14 mouse cellular contexts compared by ENCODE assay signal in the genomic region with DNA sequence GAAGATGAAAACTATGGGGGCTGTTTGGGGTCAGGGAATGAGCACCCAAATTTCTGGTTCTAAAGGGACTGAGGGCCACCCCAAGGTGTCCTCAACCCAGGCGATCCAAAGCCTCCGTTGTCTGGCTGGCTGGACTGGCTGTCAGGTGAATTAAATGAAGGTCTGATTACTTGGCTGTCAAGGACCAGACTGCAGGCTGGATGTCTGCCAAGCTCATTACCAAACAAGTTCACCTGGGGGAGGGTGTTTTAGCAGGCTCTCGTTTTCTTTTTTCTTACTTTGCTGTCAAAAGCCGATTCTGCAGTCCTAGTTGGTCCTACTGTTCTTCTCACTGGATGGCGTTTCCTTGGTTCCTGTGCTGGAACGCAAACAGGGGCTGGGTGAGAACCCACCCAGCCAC. TPM values are rescaled to one million over a fixed set of nuclear protein-coding genes. Genes with fewer than 3 reads are reported as not detected.
DNase-seq lines count a peak whose midpoint lies in the region; ATAC-seq and TF ChIP-seq lines count a peak whose summit lies in the region.
"Had no signal": no experiment of that assay in that cellular context is flagged by ENCODE, and none has a peak within 500 bp of the region (broad histone marks: within the 10 kb centered on the region; RNA-seq: fewer than 3 reads in every experiment).

No protein-coding gene starts in this region.

- no peak for ATAC-seq in kidney, embryonic 15.5 days (replicated peaks; ENCODE audit: low FRiP score)
- ATAC-seq in forebrain, embryonic 14.5 days = 0 out of 2 replicates have a peak, but pooled peaks have one; percentile 0
- no peak for ATAC-seq in erythroid progenitor cell, adult 5-6 weeks (replicated peaks; ENCODE audit: low FRiP score, poor library complexity, severe bottlenecking)

- H3K9me3 ChIP-seq in kidney, embryonic 15.5 days (replicated peaks) = no peaks in the 10 kb centered on the region
- H3K9me3 ChIP-seq in E14TG2a.4 (ENCODE audit: low read length) = peaks cover 17% of the 10 kb centered on the region
- no peaks in the 10 kb centered on the region for H3K9me3 ChIP-seq in forebrain, embryonic 14.5 days (replicated peaks; ENCODE audit: control insufficient read depth, low read length)
- H3K9me3 ChIP-seq: G1E; heart, embryonic 13.5 days had no signal

- peaks cover 4% of the 10 kb centered on the region; the same call in 1 of the 2 replicates for H3K4me1 ChIP-seq in kidney, embryonic 15.5 days
- peaks cover 79% of the 10 kb centered on the region for H3K4me1 ChIP-seq in E14TG2a.4 (replicated peaks; ENCODE audit: low read depth, low read length)
- H3K4me1 ChIP-seq in forebrain, embryonic 14.5 days (ENCODE audit: control insufficient read depth, insufficient read depth, low read length) = peaks cover 15% of the 10 kb centered on the region
- H3K4me1 ChIP-seq: heart, embryonic 13.5 days had no signal

- no peak overlapping the region for H3K27ac ChIP-seq in kidney, embryonic 15.5 days
- H3K27ac ChIP-seq in forebrain, embryonic 14.5 days (ENCODE audit: low read depth, low read length) = peak overlapping the region; percentile 49
- H3K27ac ChIP-seq: heart, embryonic 13.5 days had no signal

- H3K4me2 ChIP-seq in kidney, embryonic 15.5 days = no peak overlapping the region
- no peak overlapping the region for H3K4me2 ChIP-seq in forebrain, embryonic 14.5 days (ENCODE audit: low read length)
- H3K4me2 ChIP-seq: heart, embryonic 13.5 days had no signal

- peak; percentile 28 to 36 for DNase-seq in cerebellum, postnatal 36 days
- no peak for DNase-seq in cerebellum, adult 9-11 months
- peak; percentile 15 for DNase-seq in kidney, postnatal 14 days
- peak; percentile 54 for DNase-seq in forebrain, embryonic 14.5 days (ENCODE audit: low spot score)
- DNase-seq in adrenal gland, adult 8-10 months = no peak
- DNase-seq: adrenal gland, postnatal 25 days; gastrocnemius, postnatal 25 days; kidney, adult 18-20 months; layer of hippocampus, adult 9-11 months had no signal

- H3K9ac ChIP-seq in kidney, embryonic 15.5 days = no peak overlapping the region
- no peak overlapping the region for H3K9ac ChIP-seq in forebrain, embryonic 14.5 days (ENCODE audit: low read length)
- H3K9ac ChIP-seq: heart, embryonic 13.5 days had no signal

- H3K27me3 ChIP-seq in kidney, embryonic 15.5 days = no peaks in the 10 kb centered on the region
- peaks cover 21% of the 10 kb centered on the region for H3K27me3 ChIP-seq in E14TG2a.4 (ENCODE audit: insufficient read depth, low read length)
- H3K27me3 ChIP-seq in forebrain, embryonic 14.5 days (replicated peaks; ENCODE audit: control insufficient read depth, insufficient read depth, low read length) = no peaks in the 10 kb centered on the region
- H3K27me3 ChIP-seq: heart, embryonic 13.5 days had no signal

- H3K36me3 ChIP-seq in kidney, embryonic 15.5 days = no peaks in the 10 kb centered on the region
- no peaks in the 10 kb centered on the region for H3K36me3 ChIP-seq in E14TG2a.4 (ENCODE audit: insufficient read depth, low read length)
- no peaks in the 10 kb centered on the region for H3K36me3 ChIP-seq in forebrain, embryonic 14.5 days (ENCODE audit: control insufficient read depth, insufficient read depth, low read length)
- H3K36me3 ChIP-seq: G1E; heart, embryonic 13.5 days had no signal

- 61% methylated on average over 6 of the region's 6 CpGs for WGBS in kidney, embryonic 15.5 days
- WGBS in forebrain, embryonic 14.5 days = 39% methylated on average over 6 of the region's 6 CpGs

- no peak overlapping the region for H3K4me3 ChIP-seq in kidney, embryonic 15.5 days (replicated peaks)
- 0 out of 2 replicates have a peak overlapping the region, but pooled peaks have one; percentile 1 for H3K4me3 ChIP-seq in E14TG2a.4 (replicated peaks; ENCODE audit: low read length)
- H3K4me3 ChIP-seq in forebrain, embryonic 14.5 days (ENCODE audit: low read depth, low read length) = no peak overlapping the region
- H3K4me3 ChIP-seq: heart, embryonic 13.5 days had no signal

- TF ChIP-seq CTCF in E14TG2a.4 (conservative IDR thresholded peaks at IDR 0.05; ENCODE audit: low read length) = no peak

RNA-seq across cellular contexts. Expression of a gene that starts 40.6 kb away (rescaled TPM):
- polyA plus RNA-seq in kidney, embryonic 15.5 days (2015; fragmentation: Nextera tagmentation; extraction: Ambion mirVana) = 1,314 and 1,392 TPM in 2 replicates
- 2,256 and 2,267 TPM in 2 replicates for polyA plus RNA-seq in forebrain, embryonic 14.5 days (2014; fragmentation: Nextera tagmentation; extraction: Ambion mirVana)
- total RNA-seq in erythroid progenitor cell, adult 5-6 weeks (2015; ENCODE audit: low replicate concordance) = 96.0 and 222 TPM in 2 replicates
- total RNA-seq in erythroid progenitor cell, adult 5-6 weeks (2017; ENCODE audit: low replicate concordance) = 92.8 and 101 TPM in 2 replicates
- 100 to 1,000 TPM; 303 to 399 (median 341) TPM for total RNA-seq in adrenal gland, adult 8-10 months (2022)

Comparison
In these comparisons a context has a peak if more than half of its experiments do, and no peak if none do; other contexts are left out.
1. DNase-seq: peak in cerebellum, postnatal 36 days (2 of 2), kidney, postnatal 14 days (single experiment) and forebrain, embryonic 14.5 days (single experiment); none in cerebellum, adult 9-11 months (single experiment) and adrenal gland, adult 8-10 months (single experiment).